Mouse (Mus musculus): ENCODE results near the gene Fanca. TPM values are rescaled to one million over a fixed set of nuclear protein-coding genes. Genes with fewer than 3 reads are reported as not detected.
A peak's percentile ranks its signal among the peaks of the same experiment; 100 is the strongest.

Fanca gene
- polyA plus RNA-seq, 1 experiment from 2014 or later = 18.7 TPM

DNA sequence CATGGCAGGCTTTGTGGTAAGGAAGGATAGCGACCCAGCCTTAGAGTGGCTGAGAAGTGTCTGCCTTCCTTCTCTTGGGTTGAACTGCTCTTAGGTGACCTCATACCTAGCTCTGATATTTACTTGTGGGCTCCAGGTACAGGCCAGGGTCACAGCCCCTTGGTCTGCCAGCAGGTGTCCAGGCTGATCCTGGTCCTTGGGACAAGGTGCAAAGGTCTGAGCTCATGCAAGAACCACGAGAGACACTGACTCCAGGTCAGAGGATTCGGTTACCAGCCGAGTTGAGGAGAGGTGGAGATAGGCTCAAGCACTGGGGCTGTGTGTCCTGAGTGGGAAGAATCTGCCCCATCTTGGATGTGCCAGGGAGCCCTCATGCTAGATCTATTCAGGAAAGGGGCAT, 74.0 kb downstream of the Fanca start:
- Histone ChIP-seq H3K36me3 (ENCODE audit: insufficient read depth, low read length) (peaks cover 47% of the 10 kb centered on the region), H3K27me3 (ENCODE audit: insufficient read depth, low read length) (no peaks in the 10 kb centered on the region), H3K4me3 (replicated peaks; ENCODE audit: low read depth, low read length) (no peak overlapping the region), H3K9ac (ENCODE audit: low read depth, low read length) (no peak overlapping the region), H3K4me1 (replicated peaks; ENCODE audit: insufficient read depth, low read length) (no peaks in the 10 kb centered on the region), H3K9me3 (replicated peaks; ENCODE audit: low read length) (no peaks in the 10 kb centered on the region), H3K4me2 (ENCODE audit: low read length) (no peak overlapping the region), H3K27ac (no peak overlapping the region)
- 0 out of 2 replicates have a peak, but pooled peaks have one; percentile 41 for ATAC-seq (replicated peaks; ENCODE audit: low FRiP score, low read depth)
- 88% methylated on average over 4 of the region's 4 CpGs for WGBS
- no peak for TF ChIP-seq CTCF (IDR thresholded peaks at IDR 0.05; ENCODE audit: low read depth)
- DNase-seq (ENCODE audit: low spot score) = no peak

- no peaks in the 10 kb centered on the region for H3K9me3 ChIP-seq (replicated peaks; ENCODE audit: low read length)
- 73% methylated on average over 11 of the region's 11 CpGs for WGBS
- DNase-seq (ENCODE audit: low spot score) (no peak), ATAC-seq (replicated peaks; ENCODE audit: low FRiP score, low read depth) (no peak)
- no peak overlapping the region for H3K9ac ChIP-seq (ENCODE audit: low read depth, low read length)
- no peaks in the 10 kb centered on the region for H3K27me3 ChIP-seq (ENCODE audit: insufficient read depth, low read length)
- peak; percentile 38; the same call in 1 of the 2 replicates for TF ChIP-seq CTCF (IDR thresholded peaks at IDR 0.05; ENCODE audit: low read depth)
- H3K4me2 ChIP-seq (ENCODE audit: low read length) = no peak overlapping the region
- peaks cover 37% of the 10 kb centered on the region for H3K36me3 ChIP-seq (ENCODE audit: insufficient read depth, low read length)
- H3K4me3 ChIP-seq (replicated peaks; ENCODE audit: low read depth, low read length) = no peak overlapping the region
- H3K4me1 ChIP-seq (replicated peaks; ENCODE audit: insufficient read depth, low read length) = no peaks in the 10 kb centered on the region
- no peak overlapping the region for H3K27ac ChIP-seq
Measured at GRCm38 (mm10) chr8:123243053-123243452, 75.3 kb downstream of the Fanca start.

- no peaks in the 10 kb centered on the region for H3K9me3 ChIP-seq (replicated peaks; ENCODE audit: low read length)
- no peak overlapping the region for H3K9ac ChIP-seq (ENCODE audit: low read depth, low read length)
- DNase-seq (ENCODE audit: low spot score) = no peak
- ATAC-seq (replicated peaks; ENCODE audit: low FRiP score, low read depth) = no peak
- no peak for TF ChIP-seq CTCF (IDR thresholded peaks at IDR 0.05; ENCODE audit: low read depth)
- no peak overlapping the region for H3K4me3 ChIP-seq (replicated peaks; ENCODE audit: low read depth, low read length)
- peaks cover 30% of the 10 kb centered on the region for H3K36me3 ChIP-seq (ENCODE audit: insufficient read depth, low read length)
- WGBS = 75% methylated on average over 7 of the region's 7 CpGs
- no peaks in the 10 kb centered on the region for H3K27me3 ChIP-seq (ENCODE audit: insufficient read depth, low read length)
- no peak overlapping the region for H3K27ac ChIP-seq
- no peaks in the 10 kb centered on the region for H3K4me1 ChIP-seq (replicated peaks; ENCODE audit: insufficient read depth, low read length)
- H3K4me2 ChIP-seq (ENCODE audit: low read length) = no peak overlapping the region
Measured at GRCm38 (mm10) chr8:123242107-123242923, 76.1 kb downstream of the Fanca start.

DNA sequence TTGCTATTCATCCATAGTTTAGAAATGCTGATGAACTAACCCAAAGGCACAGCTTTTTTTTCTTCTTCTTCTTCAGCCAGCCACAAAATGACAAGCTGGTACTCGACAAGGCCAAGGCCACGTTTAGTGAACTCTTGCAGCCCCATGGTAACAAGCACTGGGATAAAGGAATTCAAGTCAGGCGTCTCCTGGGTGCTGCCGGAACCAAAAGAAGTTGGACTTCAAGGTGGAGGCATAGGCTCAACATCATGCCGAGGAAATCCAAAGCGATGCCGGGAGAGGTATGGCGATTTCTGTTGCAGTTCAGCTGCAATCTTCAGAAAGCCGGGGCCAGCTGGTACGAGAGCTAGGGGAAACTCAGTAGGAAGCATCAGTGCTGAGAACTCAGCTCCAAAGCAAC, 79.0 kb downstream of the Fanca start:
- WGBS = 89% methylated on average over 10 of the region's 10 CpGs
- Histone ChIP-seq H3K27ac (no peak overlapping the region), H3K4me2 (ENCODE audit: low read length) (no peak overlapping the region), H3K27me3 (ENCODE audit: insufficient read depth, low read length) (no peaks in the 10 kb centered on the region), H3K9ac (ENCODE audit: low read depth, low read length) (no peak overlapping the region), H3K9me3 (replicated peaks; ENCODE audit: low read length) (no peaks in the 10 kb centered on the region), H3K36me3 (ENCODE audit: insufficient read depth, low read length) (peaks cover 9% of the 10 kb centered on the region; the same call in 1 of the 2 replicates), H3K4me1 (replicated peaks; ENCODE audit: insufficient read depth, low read length) (peaks cover 11% of the 10 kb centered on the region; the same call in 1 of the 2 replicates), H3K4me3 (replicated peaks; ENCODE audit: low read depth, low read length) (no peak overlapping the region)
- no peak for ATAC-seq (replicated peaks; ENCODE audit: low FRiP score, low read depth)
- no peak for TF ChIP-seq CTCF (IDR thresholded peaks at IDR 0.05; ENCODE audit: low read depth)
- DNase-seq (ENCODE audit: low spot score) = no peak

- 1% methylated on average over 57 of the region's 57 CpGs for WGBS
- peaks cover 12% of the 10 kb centered on the region; the same call in 1 of the 2 replicates for H3K4me1 ChIP-seq (replicated peaks; ENCODE audit: insufficient read depth, low read length)
- H3K4me2 ChIP-seq (ENCODE audit: low read length) = peak within 1 kb of the TSS; percentile 95
- H3K4me3 ChIP-seq (replicated peaks; ENCODE audit: low read depth, low read length) = peak within 1 kb of the TSS; percentile 68
- no peaks in the 10 kb centered on the region for H3K9me3 ChIP-seq (replicated peaks; ENCODE audit: low read length)
- TF ChIP-seq CTCF (IDR thresholded peaks at IDR 0.05; ENCODE audit: low read depth) = peak; percentile 52
- no peaks in the 10 kb centered on the region for H3K36me3 ChIP-seq (ENCODE audit: insufficient read depth, low read length)
- ATAC-seq (replicated peaks; ENCODE audit: low FRiP score, low read depth) (peak; percentile 87), DNase-seq (ENCODE audit: low spot score) (peak; percentile 93)
- H3K27me3 ChIP-seq (ENCODE audit: insufficient read depth, low read length) = no peaks in the 10 kb centered on the region
- H3K27ac ChIP-seq = peak within 1 kb of the TSS; percentile 64; the same call in 1 of the 2 replicates
- H3K9ac ChIP-seq (ENCODE audit: low read depth, low read length) = peak within 1 kb of the TSS; percentile 68
Measured at GRCm38 (mm10) chr8:123235520-123236497, 82.6 kb downstream of the Fanca start, which contains the start of gene Spata2l. Gene Spata2l, minus strand, starts transcription at chr8:123236233.
